Mouse (Mus musculus) stomach, postnatal 0 days (tissue): Measurements from ENCODE around the gene Ep300.

ENCODE experiments used
- CTCF ChIP-seq: IDR thresholded peaks from 2 replicates; pipeline ENCODE4 v1.5.1; 2016; ENCODE audit warnings: antibody characterized with exemption, low read depth, mild to moderate bottlenecking, moderate library complexity
- EP300 ChIP-seq: optimal IDR thresholded peaks from 2 replicates; pipeline ENCODE3; 2016; ENCODE audit warnings: antibody characterized with exemption

DNA sequence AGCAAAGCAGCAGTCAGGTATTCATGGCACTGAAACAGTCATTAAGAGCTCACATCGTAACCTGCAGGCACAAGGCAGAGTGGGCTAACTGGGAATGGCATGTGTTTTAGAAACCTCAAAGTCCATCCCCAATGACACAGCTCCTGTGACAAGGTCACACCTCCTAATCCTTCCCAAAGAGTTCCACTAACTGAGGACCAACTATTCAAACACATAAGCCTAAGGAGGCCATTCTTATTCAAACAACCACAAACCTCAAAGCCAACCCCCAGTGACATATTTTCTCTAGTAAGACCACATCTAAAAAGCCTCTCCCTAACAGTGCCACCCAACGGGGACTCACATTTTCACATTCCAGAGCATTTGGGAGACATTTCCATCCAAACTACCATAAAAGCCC, 40.2 kb upstream of the Ep300 start:
- TF ChIP-seq EP300 (no peak), CTCF (no peak)
